Mouse (Mus musculus) liver, embryonic 15.5 days (tissue): ENCODE data around the gene A630010A05Rik. TPM values are rescaled to one million over a fixed set of nuclear protein-coding genes. Genes with fewer than 3 reads are reported as not detected.
"Not testable (repeated sequence)": the region's sequence is repeated elsewhere in the genome, so short reads cannot be mapped to it uniquely, and the experiment has no call there.

Experiments used
- ATAC-seq: fragments of 200-750 bp; cut with Nextera tagmentation; 2 replicates; pipeline ENCODE4 v1.8.0; 2017; ENCODE audit warnings: moderate number of reproducible peaks, mild to moderate bottlenecking, moderate library complexity; ENCODE audit not compliant: insufficient read depth
- H3K27ac ChIP-seq: fragments of 300-500 bp; sonication (generic); replicated peaks from 2 replicates; pipeline ENCODE4 v1.5.1; 2015; ENCODE audit warnings: mild to moderate bottlenecking, inconsistent platforms
- H3K27me3 ChIP-seq: fragments of 300-500 bp; sonication (generic); 2 replicates; pipeline ENCODE4 v1.6.1; 2015; ENCODE audit warnings: mild to moderate bottlenecking, inconsistent platforms
- H3K36me3 ChIP-seq: fragments of 300-500 bp; sonication (generic); replicated peaks from 2 replicates; pipeline ENCODE4 v1.6.1; 2015; ENCODE audit warnings: moderate library complexity, mild to moderate bottlenecking, inconsistent platforms
- H3K4me1 ChIP-seq: fragments of 300-500 bp; sonication (generic); replicated peaks from 2 replicates; pipeline ENCODE4 v1.6.1; 2015; ENCODE audit warnings: inconsistent platforms
- H3K4me2 ChIP-seq: fragments of 300-500 bp; sonication (generic); 2 replicates; pipeline ENCODE4 v1.6.1; 2015; ENCODE audit warnings: moderate library complexity, mild to moderate bottlenecking, inconsistent platforms
- H3K4me3 ChIP-seq: fragments of 300-500 bp; sonication (generic); replicated peaks from 2 replicates; pipeline ENCODE4 v1.5.1; 2015; ENCODE audit warnings: mild to moderate bottlenecking, inconsistent platforms
- H3K9ac ChIP-seq: fragments of 300-500 bp; sonication (generic); 2 replicates; pipeline ENCODE4 v1.6.1; 2015; ENCODE audit warnings: moderate library complexity, mild to moderate bottlenecking, inconsistent platforms
- H3K9me3 ChIP-seq: fragments of 300-500 bp; sonication (generic); replicated peaks from 2 replicates; pipeline ENCODE4 v1.6.1; 2016; ENCODE audit warnings: inconsistent platforms
- WGBS: fragments of 180-500 bp; shearing (Covaris S2); methylation state at CpG from one replicate; pipeline ENCODE4 v1.1.7; 2015; ENCODE audit warnings: mixed read lengths; ENCODE audit not compliant: insufficient replicate concordance; 5-methylcytosine and 5-hydroxymethylcytosine counted together
- polyA plus RNA-seq: library from polyadenylated mRNA; unstranded; fragments of >200 nt; fragmentation: Nextera tagmentation; extraction: Ambion mirVana; gene quantifications from 2 replicates; pipeline ENCODE4 v1.2.1, GENCODE M21; 2015

Gene A630010A05Rik
- polyA plus RNA-seq = not detected in 2 replicates

- no peak within 1 kb of the TSS for H3K4me2 ChIP-seq
- H3K9ac ChIP-seq = no peak within 1 kb of the TSS
- H3K36me3 ChIP-seq = no peaks in the 10 kb centered on the region
- H3K27me3 ChIP-seq = no peaks in the 10 kb centered on the region
- no peak within 1 kb of the TSS for H3K27ac ChIP-seq
- ATAC-seq = no peak
- 68% methylated on average over 1 of the region's 1 CpGs for WGBS
- no peaks in the 10 kb centered on the region for H3K9me3 ChIP-seq
- H3K4me1 ChIP-seq = no peaks in the 10 kb centered on the region
- no peak within 1 kb of the TSS for H3K4me3 ChIP-seq
Measured at GRCm38 (mm10) chr16:14562017-14562416, at the start of gene A630010A05Rik. Gene A630010A05Rik (plus strand): TSS chr16:14562317.

GRCm38 (mm10) chr16:14535766-14536165, 26.4 kb upstream of the A630010A05Rik start:
- H3K4me3 ChIP-seq = no peak overlapping the region
- H3K9me3 ChIP-seq = no peaks in the 10 kb centered on the region
- no peak for ATAC-seq
- no peak overlapping the region for H3K4me2 ChIP-seq
- no peaks in the 10 kb centered on the region for H3K27me3 ChIP-seq
- H3K4me1 ChIP-seq = no peaks in the 10 kb centered on the region
- no peak overlapping the region for H3K27ac ChIP-seq
- no peak overlapping the region for H3K9ac ChIP-seq
- no peaks in the 10 kb centered on the region for H3K36me3 ChIP-seq

- H3K4me1 ChIP-seq, H3K27me3 ChIP-seq, H3K36me3 ChIP-seq, H3K9ac ChIP-seq, ATAC-seq, H3K4me3 ChIP-seq, H3K4me2 ChIP-seq, H3K27ac ChIP-seq, H3K9me3 ChIP-seq: not testable (repeated sequence)
- 26% methylated on average over 1 of the region's 1 CpGs for WGBS
Measured at GRCm38 (mm10) chr16:14557191-14557590, 4.9 kb upstream of the A630010A05Rik start.

Other genes with a start within 250 kb of the A630010A05Rik start
- gene Fopnl, start 244.9 kb upstream of the A630010A05Rik start, polyA plus RNA-seq = 58.9 and 62.8 TPM in 2 replicates
- gene Abcc1, start 200.8 kb upstream of the A630010A05Rik start, polyA plus RNA-seq = 2.2 and 2.3 TPM in 2 replicates